Mouse (Mus musculus): ENCODE results near the gene Srsf9.

DNA sequence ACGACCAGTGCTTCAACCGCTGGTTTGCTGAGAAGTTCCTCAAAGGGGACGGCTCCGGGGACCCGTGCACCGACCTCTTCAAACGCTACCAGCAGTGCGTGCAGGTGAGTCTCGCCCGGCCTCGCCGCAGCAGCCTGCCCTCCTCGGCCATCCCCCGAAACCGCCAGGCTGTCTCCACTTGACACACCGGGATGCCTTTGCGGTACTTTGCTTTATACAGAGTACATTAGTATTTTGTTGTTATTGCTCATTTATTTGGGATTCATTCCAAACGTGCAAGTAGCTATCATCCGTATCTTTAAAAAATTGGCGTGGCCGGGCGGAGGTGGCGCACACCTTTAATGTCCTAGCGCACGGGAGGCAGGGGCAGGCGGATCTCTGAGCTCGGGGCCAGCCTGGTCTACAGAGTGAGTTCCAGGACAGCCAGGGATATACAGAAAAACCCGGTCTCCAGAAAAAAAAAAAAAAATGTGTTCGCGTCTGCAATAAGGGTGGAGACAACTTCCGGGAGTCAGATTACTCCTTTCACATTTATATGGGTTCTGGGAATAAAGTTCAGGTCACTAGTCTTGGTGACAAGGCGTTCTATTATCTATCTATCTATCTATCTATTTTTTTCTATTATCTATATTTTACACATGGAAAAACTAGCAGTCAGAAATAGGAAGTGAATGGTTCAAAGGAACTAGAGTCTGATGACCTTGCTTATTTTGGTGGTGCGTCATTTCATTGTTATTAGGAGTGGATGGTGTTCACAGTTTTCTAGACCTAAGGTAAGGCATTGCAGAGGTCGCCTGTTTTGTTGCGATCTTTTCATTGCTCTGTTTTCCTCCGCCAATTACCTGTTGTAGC lies 14.6 kb downstream of the Srsf9 start:
- no peak for TF ChIP-seq CTCF (conservative IDR thresholded peaks at IDR 0.05; ENCODE audit: insufficient read depth, insufficient read length, low read depth, low read length)
- TF ChIP-seq POLR2A (IDR thresholded peaks at IDR 0.05; ENCODE audit: low read depth, low read length): no peak
